Mouse (Mus musculus) intestine, embryonic 15.5 days (tissue): ENCODE data around the gene Ccdc27. TPM values are rescaled to one million over a fixed set of nuclear protein-coding genes. Genes with fewer than 3 reads are reported as not detected.

Experiments used
- ATAC-seq: fragments of 200-750 bp; cut with Nextera tagmentation; 2 replicates; pipeline ENCODE4 v1.8.0; 2017; ENCODE audit warnings: moderate TSS enrichment, moderate library complexity
- H3K27ac ChIP-seq: fragments of 300-500 bp; sonication (generic); 2 replicates; pipeline ENCODE4 v1.5.1; 2015; ENCODE audit warnings: mild to moderate bottlenecking, inconsistent platforms
- H3K27me3 ChIP-seq: fragments of 300-500 bp; sonication (generic); replicated peaks from 2 replicates; pipeline ENCODE4 v1.6.1; 2015; ENCODE audit warnings: inconsistent platforms
- H3K36me3 ChIP-seq: fragments of 300-500 bp; sonication (generic); 2 replicates; pipeline ENCODE4 v1.6.1; 2015; ENCODE audit warnings: inconsistent platforms
- H3K4me1 ChIP-seq: fragments of 300-500 bp; sonication (generic); replicated peaks from 2 replicates; pipeline ENCODE4 v1.6.1; 2015; ENCODE audit warnings: inconsistent platforms
- H3K4me2 ChIP-seq: fragments of 300-500 bp; sonication (generic); replicated peaks from 2 replicates; pipeline ENCODE4 v1.6.1; 2015; ENCODE audit warnings: mild to moderate bottlenecking, inconsistent platforms
- H3K4me3 ChIP-seq: fragments of 300-500 bp; sonication (generic); replicated peaks from 2 replicates; pipeline ENCODE4 v1.5.1; 2015; ENCODE audit warnings: inconsistent platforms
- H3K9ac ChIP-seq: fragments of 300-500 bp; sonication (generic); 2 replicates; pipeline ENCODE4 v1.6.1; 2015; ENCODE audit warnings: inconsistent platforms
- H3K9me3 ChIP-seq: fragments of 300-500 bp; sonication (generic); 2 replicates; pipeline ENCODE4 v1.6.1; 2016; ENCODE audit warnings: inconsistent platforms
- WGBS: fragments of 180-500 bp; shearing (Covaris S2); methylation state at CpG from one replicate; pipeline ENCODE4 v1.1.7; 2015; 5-methylcytosine and 5-hydroxymethylcytosine counted together
- polyA plus RNA-seq: library from polyadenylated mRNA; unstranded; fragments of >200 nt; fragmentation: Nextera tagmentation; extraction: Ambion mirVana; gene quantifications from 2 replicates; pipeline ENCODE4 v1.2.1, GENCODE M21; 2015

The Ccdc27 gene
- polyA plus RNA-seq, 1 experiment from 2014 or later, result not detected

GRCm38 (mm10) chr4:154056661-154057060 is 14.2 kb upstream of the Ccdc27 start:
- ATAC-seq, result no peak
- WGBS, result 36% methylated on average over 2 of the region's 2 CpGs
- no peak overlapping the region for H3K4me3 ChIP-seq
- H3K27ac ChIP-seq, result no peak overlapping the region
- 0 out of 2 replicates have a peak, but pooled peaks cover 3% of the 10 kb centered on the region for H3K27me3 ChIP-seq
- H3K36me3 ChIP-seq, result no peaks in the 10 kb centered on the region
- no peak overlapping the region for H3K9ac ChIP-seq
- H3K4me2 ChIP-seq, result no peak overlapping the region
- H3K4me1 ChIP-seq, result no peaks in the 10 kb centered on the region
- H3K9me3 ChIP-seq, result no peaks in the 10 kb centered on the region

DNA sequence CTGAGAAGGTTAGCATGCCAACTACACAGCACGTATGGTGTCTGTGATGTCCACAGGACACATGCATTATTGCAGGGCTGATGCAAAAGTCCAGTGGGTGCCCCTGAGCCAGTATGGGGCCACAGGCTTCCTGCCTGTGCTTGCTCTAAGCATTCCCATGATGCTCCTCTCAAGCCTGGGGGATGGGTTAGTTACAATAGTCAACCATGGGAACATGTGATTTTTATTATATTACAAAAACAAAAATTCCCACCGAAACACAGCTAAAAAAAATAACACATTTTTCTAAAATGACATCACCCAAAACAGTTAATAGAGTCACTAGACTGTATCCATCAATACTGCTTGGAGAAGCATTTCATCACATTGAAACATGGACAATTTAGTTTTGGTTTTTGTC is 13.6 kb upstream of the Ccdc27 start:
- Histone ChIP-seq H3K27ac (no peak overlapping the region), H3K36me3 (no peaks in the 10 kb centered on the region), H3K9me3 (no peaks in the 10 kb centered on the region), H3K4me1 (no peaks in the 10 kb centered on the region), H3K27me3 (0 out of 2 replicates have a peak, but pooled peaks cover 3% of the 10 kb centered on the region), H3K4me3 (no peak overlapping the region), H3K9ac (no peak overlapping the region), H3K4me2 (no peak overlapping the region)
- ATAC-seq, result no peak
- WGBS, result 64% methylated on average over 2 of the region's 2 CpGs

DNA sequence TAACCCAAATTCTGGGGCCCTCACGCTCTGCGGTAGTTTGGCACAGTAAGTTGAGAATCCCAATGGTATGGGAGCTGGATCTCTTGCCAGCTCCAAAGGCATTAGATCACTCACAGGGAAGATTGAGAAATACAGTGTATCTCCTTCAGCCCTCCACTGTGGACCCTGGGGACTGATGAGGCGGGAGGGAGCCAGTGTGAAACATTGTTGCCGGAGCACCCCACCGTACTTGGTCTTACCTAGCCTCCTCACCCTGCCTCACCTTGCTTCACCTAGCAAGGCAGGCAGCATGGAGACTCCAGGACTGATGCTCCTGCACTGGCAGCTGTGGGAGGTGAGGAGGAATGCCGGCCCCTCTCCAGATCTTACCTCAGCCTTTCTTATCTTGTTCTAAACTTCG is 13.0 kb upstream of the Ccdc27 start:
- Histone ChIP-seq H3K9me3 (no peaks in the 10 kb centered on the region), H3K4me1 (no peaks in the 10 kb centered on the region), H3K4me3 (no peak overlapping the region), H3K36me3 (no peaks in the 10 kb centered on the region), H3K27ac (no peak overlapping the region), H3K27me3 (0 out of 2 replicates have a peak, but pooled peaks cover 3% of the 10 kb centered on the region), H3K9ac (no peak overlapping the region), H3K4me2 (no peak overlapping the region)
- 82% methylated on average over 7 of the region's 7 CpGs for WGBS
- ATAC-seq, result no peak

- Histone ChIP-seq H3K4me1 (no peaks in the 10 kb centered on the region), H3K9ac (no peak overlapping the region), H3K27me3 (0 out of 2 replicates have a peak, but pooled peaks cover 3% of the 10 kb centered on the region), H3K9me3 (no peaks in the 10 kb centered on the region), H3K4me3 (no peak overlapping the region), H3K36me3 (no peaks in the 10 kb centered on the region), H3K4me2 (no peak overlapping the region), H3K27ac (no peak overlapping the region)
- no peak for ATAC-seq
- WGBS, result 51% methylated on average over 4 of the region's 4 CpGs
Observed at GRCm38 (mm10) chr4:154053065-154053464, 10.6 kb upstream of the Ccdc27 start.

DNA sequence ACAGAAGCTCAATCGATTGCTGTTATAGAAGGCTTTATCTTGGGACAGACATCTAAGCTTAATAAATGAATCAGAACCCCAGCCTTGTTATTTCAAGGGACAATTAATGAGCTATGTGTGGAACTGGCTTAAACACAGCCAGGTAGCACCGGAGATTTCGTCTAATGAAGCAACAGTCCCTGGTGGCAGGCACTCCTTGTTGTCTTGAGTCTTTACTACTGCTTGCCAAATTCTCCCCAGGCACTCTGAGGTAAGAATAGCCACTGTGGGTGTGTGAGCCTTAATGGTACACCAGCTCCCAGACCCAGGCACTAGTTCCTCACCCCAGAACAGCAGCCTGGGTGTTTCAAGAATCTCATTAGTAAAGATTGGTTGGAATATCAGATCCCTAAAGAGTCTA is 8.9 kb upstream of the Ccdc27 start:
- WGBS, result 92% methylated on average over 3 of the region's 3 CpGs
- Histone ChIP-seq H3K9ac (no peak overlapping the region), H3K4me2 (no peak overlapping the region), H3K36me3 (no peaks in the 10 kb centered on the region), H3K4me1 (no peaks in the 10 kb centered on the region), H3K4me3 (no peak overlapping the region), H3K27ac (no peak overlapping the region), H3K27me3 (no peaks in the 10 kb centered on the region), H3K9me3 (no peaks in the 10 kb centered on the region)
- ATAC-seq, result no peak

GRCm38 (mm10) chr4:154045837-154046236 is 3.4 kb upstream of the Ccdc27 start:
- Histone ChIP-seq H3K4me1 (no peaks in the 10 kb centered on the region), H3K9me3 (no peaks in the 10 kb centered on the region), H3K36me3 (no peaks in the 10 kb centered on the region), H3K27me3 (no peaks in the 10 kb centered on the region), H3K4me3 (no peak overlapping the region), H3K27ac (no peak overlapping the region), H3K9ac (no peak overlapping the region), H3K4me2 (no peak overlapping the region)
- no peak for ATAC-seq
- 63% methylated on average over 5 of the region's 5 CpGs for WGBS

DNA sequence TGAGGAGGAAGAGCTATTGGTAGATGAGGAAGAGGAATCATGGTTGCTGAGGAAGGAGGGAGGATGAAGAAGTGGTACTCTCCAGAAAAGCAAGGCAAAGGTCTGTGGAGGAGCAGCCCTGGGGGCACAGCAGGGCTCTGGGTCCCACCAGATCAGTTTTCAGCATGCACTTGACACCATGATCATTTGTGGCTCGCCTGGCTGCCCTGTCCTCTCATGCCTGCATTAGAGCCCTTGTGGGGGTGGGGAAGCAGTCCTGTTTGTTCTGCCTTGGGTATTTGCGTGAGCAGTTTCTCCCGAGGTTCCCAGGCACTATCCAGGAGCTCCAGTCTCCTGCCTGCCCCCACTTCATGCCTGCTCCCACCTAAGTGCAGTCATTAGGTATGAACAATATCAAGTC is 5.4 kb downstream of the Ccdc27 start:
- 39% methylated on average over 3 of the region's 3 CpGs for WGBS
- Histone ChIP-seq H3K4me1 (no peaks in the 10 kb centered on the region), H3K9me3 (no peaks in the 10 kb centered on the region), H3K4me3 (no peak overlapping the region), H3K36me3 (no peaks in the 10 kb centered on the region), H3K9ac (no peak overlapping the region), H3K4me2 (no peak overlapping the region), H3K27me3 (no peaks in the 10 kb centered on the region), H3K27ac (no peak overlapping the region)
- ATAC-seq, result no peak

DNA sequence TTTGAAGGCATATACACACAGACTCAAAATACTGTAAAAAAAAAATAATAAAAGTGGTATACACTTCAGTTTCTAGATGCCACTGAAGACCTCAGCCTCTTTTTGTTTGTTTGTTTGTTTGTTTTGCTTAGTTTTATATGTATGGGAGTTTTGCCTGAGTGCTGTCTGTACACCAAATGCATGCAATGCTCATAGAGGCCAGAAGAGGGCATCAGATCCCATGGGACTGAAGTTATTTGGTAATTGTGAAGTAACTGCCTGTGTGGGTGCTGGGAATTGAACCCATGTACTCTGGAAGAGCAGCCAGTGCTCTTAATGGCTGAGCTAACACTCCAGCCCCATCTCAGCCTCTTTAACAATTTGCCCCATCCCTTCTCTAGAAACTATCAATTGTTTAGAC is 13.8 kb downstream of the Ccdc27 start:
- Histone ChIP-seq H3K9ac (no peak overlapping the region), H3K36me3 (no peaks in the 10 kb centered on the region), H3K4me2 (no peak overlapping the region), H3K9me3 (no peaks in the 10 kb centered on the region), H3K27me3 (no peaks in the 10 kb centered on the region), H3K4me1 (peaks cover 23% of the 10 kb centered on the region), H3K4me3 (no peak overlapping the region), H3K27ac (no peak overlapping the region)
- no peak for ATAC-seq

- 77% methylated on average over 7 of the region's 7 CpGs for WGBS
Observed at GRCm38 (mm10) chr4:154028066-154028465, 14.4 kb downstream of the Ccdc27 start.

DNA sequence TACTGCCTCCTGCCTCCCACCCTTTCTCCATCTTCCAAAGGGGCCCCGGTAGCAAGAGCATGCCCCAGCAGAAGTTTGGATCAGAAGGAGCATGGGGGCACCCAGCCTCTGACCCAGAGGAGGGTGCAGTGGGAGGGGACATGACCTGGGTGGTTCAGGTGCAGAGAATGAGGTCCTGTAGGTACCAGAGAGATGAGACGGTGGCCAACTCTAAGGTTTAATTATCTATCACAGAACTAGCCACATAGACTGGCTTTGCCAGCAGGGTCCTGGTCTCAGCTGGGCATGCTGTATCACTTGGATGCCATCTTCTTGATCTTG is 16.1 kb downstream of the Ccdc27 start:
- Histone ChIP-seq H3K27me3 (no peaks in the 10 kb centered on the region), H3K9me3 (no peaks in the 10 kb centered on the region; the same call in 1 of the 2 replicates), H3K4me3 (peak overlapping the region; percentile 58), H3K4me1 (peaks cover 39% of the 10 kb centered on the region), H3K36me3 (0 out of 2 replicates have a peak, but pooled peaks cover 6% of the 10 kb centered on the region), H3K4me2 (peak overlapping the region; percentile 78), H3K9ac (peak overlapping the region; percentile 67), H3K27ac (peak overlapping the region; percentile 3; the same call in 1 of the 2 replicates)
- 30% methylated on average over 2 of the region's 2 CpGs for WGBS
- ATAC-seq, result no peak

More at GRCm38 (mm10) chr4:154028066-154028465, 14.4 kb downstream of the Ccdc27 start:
- Histone ChIP-seq H3K27me3 (no peaks in the 10 kb centered on the region), H3K27ac (no peak overlapping the region), H3K4me3 (no peak overlapping the region), H3K4me1 (peaks cover 28% of the 10 kb centered on the region), H3K36me3 (no peaks in the 10 kb centered on the region), H3K9me3 (no peaks in the 10 kb centered on the region; the same call in 1 of the 2 replicates), H3K9ac (no peak overlapping the region), H3K4me2 (no peak overlapping the region)
- ATAC-seq, result no peak

GRCm38 (mm10) chr4:154025641-154026440 is 16.6 kb downstream of the Ccdc27 start, which contains the start of gene Smim1:
Gene Smim1, minus strand, starts transcription at chr4:154026230.
- Histone ChIP-seq H3K4me1 (peaks cover 39% of the 10 kb centered on the region), H3K4me2 (peak within 1 kb of the TSS; percentile 78), H3K9me3 (no peaks in the 10 kb centered on the region; the same call in 1 of the 2 replicates), H3K27me3 (no peaks in the 10 kb centered on the region), H3K27ac (peak within 1 kb of the TSS; percentile 82), H3K4me3 (peak within 1 kb of the TSS; percentile 58), H3K36me3 (peaks cover 11% of the 10 kb centered on the region; the same call in 1 of the 2 replicates), H3K9ac (peak within 1 kb of the TSS; percentile 67)
- ATAC-seq, result peak; percentile 89
- WGBS, result 2% methylated on average over 32 of the region's 33 CpGs

DNA sequence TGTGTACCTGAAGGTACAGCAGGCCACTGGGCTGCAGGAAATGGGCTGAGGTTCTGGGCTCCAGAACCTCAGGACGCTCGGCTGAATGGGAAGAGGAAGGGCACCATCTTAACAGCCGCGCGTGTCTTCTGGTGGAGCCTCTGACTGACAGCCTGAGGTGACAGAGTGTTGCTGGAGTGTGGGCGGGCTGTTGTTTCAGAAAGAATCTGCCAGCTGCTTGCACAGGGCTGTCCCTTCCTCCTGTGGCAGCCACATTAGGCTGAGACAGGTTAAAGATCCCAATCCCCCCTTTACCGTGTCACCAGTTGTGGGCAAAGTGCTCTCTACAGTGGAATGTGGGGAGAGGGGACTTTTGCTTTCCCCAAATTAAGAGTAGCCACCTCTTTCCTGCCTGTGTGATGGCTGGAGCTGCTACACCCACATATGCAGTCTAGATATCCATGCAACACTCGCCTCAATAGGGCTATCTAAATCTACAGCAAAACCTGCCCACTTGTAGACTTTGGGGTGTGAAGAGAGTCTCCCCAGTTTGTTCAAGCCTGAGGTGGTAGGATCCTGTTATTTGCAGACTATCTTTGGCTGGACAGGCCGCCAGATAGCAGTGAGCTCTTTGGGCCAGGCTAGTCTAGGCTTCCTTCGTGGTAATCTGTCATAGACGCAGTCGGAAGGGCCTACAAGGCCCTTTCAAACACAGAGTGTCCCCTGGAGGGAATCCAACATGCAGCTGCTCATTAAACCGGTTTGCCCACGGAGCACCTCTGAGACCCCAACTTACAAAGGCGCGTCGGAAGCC is 17.6 kb downstream of the Ccdc27 start:
- Histone ChIP-seq H3K36me3 (peaks cover 19% of the 10 kb centered on the region; the same call in 1 of the 2 replicates), H3K27ac (peak overlapping the region; percentile 82), H3K4me3 (peak overlapping the region; percentile 58), H3K4me1 (peaks cover 39% of the 10 kb centered on the region), H3K9me3 (no peaks in the 10 kb centered on the region; the same call in 1 of the 2 replicates), H3K27me3 (no peaks in the 10 kb centered on the region), H3K4me2 (peak overlapping the region; percentile 78), H3K9ac (peak overlapping the region; percentile 67)
- 22% methylated on average over 17 of the region's 17 CpGs for WGBS
- ATAC-seq, result no peak
